Mouse (Mus musculus) CH12.LX (cell line): ENCODE data around the gene Ddx43. TPM values are rescaled to one million over a fixed set of nuclear protein-coding genes. Genes with fewer than 3 reads are reported as not detected.

ENCODE experiments used
- DNase-seq: peaks from one replicate; pipeline ENCODE4 v3.0.0-alpha.2; 2013; ENCODE audit errors: extremely low read depth
- H3K27ac ChIP-seq: 2 replicates; pipeline ENCODE4 v1.5.1; 2012; ENCODE audit warnings: low read depth, mild to moderate bottlenecking, control low read depth, moderate library complexity; ENCODE audit not compliant: insufficient read depth
- H3K27me3 ChIP-seq: replicated peaks from 2 replicates; pipeline ENCODE3; 2012; ENCODE audit warnings: inconsistent platforms
- H3K36me3 ChIP-seq, 2 experiments: replicated peaks in 1 of 2; 2 replicates each; pipeline versions ENCODE3 to v1.6.1; 2012; ENCODE audit warnings: inconsistent platforms in 1 of 2, low read length in 1 of 2, mild to moderate bottlenecking in 1 of 2, mixed read lengths in 1 of 2, moderate library complexity in 1 of 2; ENCODE audit not compliant: control insufficient read depth in 1 of 2, insufficient read depth in 1 of 2
- H3K4me1 ChIP-seq, 2 experiments: 2 replicates each; pipeline ENCODE4 v1.6.1; 2012; ENCODE audit warnings: inconsistent platforms in 1 of 2, moderate library complexity in 1 of 2; ENCODE audit not compliant: insufficient read depth in 2 of 2, control insufficient read depth in 1 of 2
- H3K4me2 ChIP-seq: 2 replicates; pipeline ENCODE4 v1.6.1; 2012; ENCODE audit warnings: low read depth, mild to moderate bottlenecking, control low read depth; ENCODE audit not compliant: poor library complexity, insufficient read depth, severe bottlenecking
- H3K4me3 ChIP-seq, 3 experiments: fragments of 150-350 bp in 1 of 3; sonication (generic) in 1 of 3; replicated peaks in 1 of 3; 2 replicates each; pipeline versions ENCODE3 to v1.5.1; 2011 to 2012; ENCODE audit warnings: low read depth in 2 of 3, low read length in 2 of 3, mild to moderate bottlenecking in 2 of 3, moderate library complexity in 2 of 3, control low read depth in 1 of 3, improper control_type of control experiment in 1 of 3, inconsistent platforms in 1 of 3, mixed read lengths in 1 of 3; ENCODE audit not compliant: poor library complexity in 1 of 3
- H3K79me2 ChIP-seq: replicated peaks from 2 replicates; pipeline ENCODE4 v1.6.1; 2012; ENCODE audit warnings: mild to moderate bottlenecking, moderate library complexity; ENCODE audit not compliant: control insufficient read depth, poor library complexity, insufficient read depth, severe bottlenecking; ENCODE audit errors: extremely low read depth
- H3K9ac ChIP-seq: 2 replicates; pipeline ENCODE4 v1.6.1; 2012; ENCODE audit warnings: low read depth, mild to moderate bottlenecking, control low read depth, moderate library complexity; ENCODE audit not compliant: insufficient read depth
- H3K9me3 ChIP-seq: replicated peaks from 2 replicates; pipeline ENCODE3; 2012; ENCODE audit warnings: low read length, inconsistent platforms, mixed read lengths
- BHLHE40 ChIP-seq: IDR thresholded peaks from 2 replicates; pipeline ENCODE4 v1.6.1; 2011; ENCODE audit warnings: mild to moderate bottlenecking, low read depth, low read length, improper control_type of control experiment
- CHD1 ChIP-seq: IDR thresholded peaks from 2 replicates; pipeline ENCODE4 v1.6.1; 2012; ENCODE audit warnings: low read depth, low read length, improper control_type of control experiment, inconsistent platforms
- CTCF ChIP-seq, 2 experiments: IDR thresholded peaks in 1 of 2; conservative IDR thresholded peaks in 1 of 2; 2 replicates each; pipeline ENCODE4 v1.5.1; 2011 to 2012; ENCODE audit warnings: low read depth in 2 of 2, low read length in 2 of 2, improper control_type of control experiment in 1 of 2, inconsistent platforms in 1 of 2, mild to moderate bottlenecking in 1 of 2, moderate library complexity in 1 of 2
- EP300 ChIP-seq: IDR thresholded peaks from 2 replicates; pipeline ENCODE4 v1.6.1; 2011; ENCODE audit warnings: low read length, improper control_type of control experiment
- ETS1 ChIP-seq: conservative IDR thresholded peaks from 2 replicates; pipeline ENCODE4 v1.6.1; 2012; ENCODE audit warnings: low read depth, mild to moderate bottlenecking, inconsistent platforms, low read length, improper control_type of control experiment, moderate library complexity
- IRF4 ChIP-seq: IDR thresholded peaks from 2 replicates; pipeline ENCODE4 v1.6.1; 2014; ENCODE audit warnings: low read depth, mild to moderate bottlenecking, inconsistent platforms, low read length, improper control_type of control experiment
- JUND ChIP-seq: conservative IDR thresholded peaks from 2 replicates; pipeline ENCODE4 v1.6.1; 2011; ENCODE audit warnings: low read depth, low read length, improper control_type of control experiment
- MAFK ChIP-seq: IDR thresholded peaks from 2 replicates; pipeline ENCODE4 v1.6.1; 2011; ENCODE audit warnings: low read length, improper control_type of control experiment; ENCODE audit not compliant: insufficient replicate concordance
- MAZ ChIP-seq: IDR thresholded peaks from 2 replicates; pipeline ENCODE4 v1.6.1; 2012; ENCODE audit warnings: low read depth, mild to moderate bottlenecking, inconsistent platforms, low read length, improper control_type of control experiment, moderate library complexity
- MEF2A ChIP-seq: IDR thresholded peaks from 2 replicates; pipeline ENCODE4 v1.6.1; 2014; ENCODE audit warnings: low read depth, mild to moderate bottlenecking, inconsistent platforms, low read length, improper control_type of control experiment, borderline replicate concordance
- MYC ChIP-seq: IDR thresholded peaks from 2 replicates; pipeline ENCODE4 v1.6.1; 2011; ENCODE audit warnings: low read depth, mild to moderate bottlenecking, improper control_type of control experiment, low read length
- PAX5 ChIP-seq: IDR thresholded peaks from 2 replicates; pipeline ENCODE4 v1.6.1; 2012; ENCODE audit warnings: low read length, inconsistent platforms, mixed read lengths
- RAD21 ChIP-seq: IDR thresholded peaks from 2 replicates; pipeline ENCODE4 v1.6.1; 2011; ENCODE audit warnings: low read depth, mild to moderate bottlenecking, low read length, improper control_type of control experiment, moderate library complexity
- RCOR1 ChIP-seq: conservative IDR thresholded peaks from 2 replicates; pipeline ENCODE4 v1.6.1; 2012; ENCODE audit warnings: low read depth, mild to moderate bottlenecking, inconsistent platforms, low read length, improper control_type of control experiment
- SMC3 ChIP-seq: IDR thresholded peaks from 2 replicates; pipeline ENCODE4 v1.6.1; 2011; ENCODE audit warnings: low read depth, low read length, improper control_type of control experiment
- TCF12 ChIP-seq: IDR thresholded peaks from 2 replicates; pipeline ENCODE4 v1.6.1; 2014; ENCODE audit warnings: low read depth, mild to moderate bottlenecking, inconsistent platforms, low read length, improper control_type of control experiment
- dilution Hi-C: fragments of 300-500 bp; cut with MboI; formaldehyde crosslinking; loops from 2 replicates; pipeline ENCODE4 v1.14.3; 2020; ENCODE audit warnings: low sequenced_read_pairs; ENCODE audit not compliant: extremely low pct_unique_long_range_greater_than_20kb, extremely low pct_ligation_motif_present
- in situ Hi-C: fragments of 300-500 bp; cut with MboI; formaldehyde crosslinking; loops from 3 replicates; pipeline ENCODE4 v1.14.3; 2019; ENCODE audit warnings: low sequenced_read_pairs, low pct_ligation_motif_present, low pct_unique_long_range_greater_than_20kb, mixed read lengths
- polyA plus RNA-seq: library from polyadenylated mRNA; unstranded; fragments of >175 nt; gene quantifications from 2 replicates; pipeline ENCODE4 v1.2.1, GENCODE M21; 2012; ENCODE audit warnings: low read depth; ENCODE audit not compliant: insufficient read length
- total RNA-seq, 2 experiments: library from RNA; depleted of rRNA; stranded (reverse); fragments of 300-350 nt in 1 of 2; fragments of >200 nt in 1 of 2; gene quantifications; 2 replicates each; pipeline ENCODE4 v1.2.3; 2012 to 2014

Gene Ddx43
- total and polyA plus RNA-seq, 3 experiments = not detected

DNA sequence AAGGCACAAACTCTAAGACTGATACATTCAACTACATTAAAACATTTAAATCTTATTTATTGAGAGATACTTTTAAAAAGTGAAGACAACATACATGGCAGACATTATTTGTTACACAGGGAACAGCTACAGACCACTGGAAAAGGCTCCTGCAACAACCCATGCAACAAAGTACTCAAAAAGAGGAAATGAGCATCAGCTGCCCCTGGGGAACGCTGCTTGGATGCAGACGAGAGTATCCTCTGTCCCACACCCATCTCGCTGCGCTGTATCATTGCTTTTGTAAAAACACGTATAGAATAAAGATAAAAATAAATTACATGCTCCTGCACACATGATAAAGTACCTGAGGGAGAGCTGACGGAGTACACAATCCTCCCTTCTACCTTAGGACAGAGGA lies 34.9 kb downstream of the Ddx43 start:
- TF ChIP-seq BHLHE40 (0 out of 2 replicates have a peak, but pooled peaks have one; percentile 37), RCOR1 (peak; percentile 75; the same call in 1 of the 2 replicates), JUND (no peak), EP300 (peak; percentile 94), IRF4 (peak; percentile 97), MAZ (no peak), ETS1 (peak; percentile 49), TCF12 (0 out of 2 replicates have a peak, but pooled peaks have one; percentile 20)
- TF ChIP-seq, all 38 proteins: peak for 6
- DNase-seq = peak; percentile 75

DNA sequence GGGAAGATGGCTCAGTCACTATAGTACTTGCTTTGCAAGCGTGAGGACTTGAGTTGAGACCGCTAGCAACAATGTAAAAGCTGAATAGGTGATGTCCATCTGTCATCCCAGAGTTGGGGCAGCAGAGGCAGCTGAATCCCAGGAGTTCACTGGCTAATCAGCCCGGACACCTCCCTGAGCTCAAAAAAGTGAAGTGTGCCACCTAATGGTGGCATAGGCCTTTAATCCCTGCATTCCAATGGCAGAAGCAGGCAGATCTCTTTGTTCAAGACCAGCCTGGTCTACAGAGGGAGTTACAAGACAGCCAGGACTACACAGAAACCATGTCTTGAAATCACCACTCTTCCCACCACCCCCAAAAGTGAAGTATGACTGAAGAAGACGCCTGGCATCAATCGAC lies 36.9 kb downstream of the Ddx43 start:
- peaks cover 77% of the 10 kb centered on the region for H3K27me3 ChIP-seq
- H3K36me3 ChIP-seq = no peaks in the 10 kb centered on the region
- no peak overlapping the region for H3K4me3 ChIP-seq
- dilution Hi-C loops = no loop called here
- H3K4me2 ChIP-seq = no peak overlapping the region
- H3K79me2 ChIP-seq = no peaks in the 10 kb centered on the region
- H3K4me1 ChIP-seq = peaks cover 2 to 20% of the 10 kb centered on the region in 2 experiments; a peak in 2 of 4 replicates
- no peak for DNase-seq
- H3K27ac ChIP-seq = no peak overlapping the region
- H3K9me3 ChIP-seq = peaks cover 2% of the 10 kb centered on the region
- TF ChIP-seq SMC3 (peak; percentile 20; the same call in 1 of the 2 replicates), CTCF (conservative IDR thresholded peaks at IDR 0.05 in 1 of 2, IDR thresholded peaks at IDR 0.05 in 1 of 2; ENCODE audit: low read depth in 2 of 2, low read length in 2 of 2) (peak in 1 of 2 experiments; percentile 52; a peak in 2 of 4 replicates), PAX5 (no peak), RAD21 (peak; percentile 13)
- TF ChIP-seq, all 38 proteins: peak for 3
- in situ Hi-C loops = no loop called here
- no peak overlapping the region for H3K9ac ChIP-seq

More for the DNA sequence above, 34.9 kb downstream of the Ddx43 start:
- peaks cover 2 to 20% of the 10 kb centered on the region in 2 experiments; a peak in 2 of 4 replicates for H3K4me1 ChIP-seq
- no peak overlapping the region for H3K27ac ChIP-seq
- H3K36me3 ChIP-seq = no peaks in the 10 kb centered on the region
- dilution Hi-C loops = no loop called here
- H3K4me3 ChIP-seq = no peak overlapping the region
- H3K9me3 ChIP-seq = peaks cover 2% of the 10 kb centered on the region
- H3K9ac ChIP-seq = no peak overlapping the region
- peak overlapping the region; percentile 23; the same call in 1 of the 2 replicates for H3K4me2 ChIP-seq
- H3K27me3 ChIP-seq = peaks cover 72% of the 10 kb centered on the region
- in situ Hi-C loops = no loop called here
- H3K79me2 ChIP-seq = no peaks in the 10 kb centered on the region

DNA sequence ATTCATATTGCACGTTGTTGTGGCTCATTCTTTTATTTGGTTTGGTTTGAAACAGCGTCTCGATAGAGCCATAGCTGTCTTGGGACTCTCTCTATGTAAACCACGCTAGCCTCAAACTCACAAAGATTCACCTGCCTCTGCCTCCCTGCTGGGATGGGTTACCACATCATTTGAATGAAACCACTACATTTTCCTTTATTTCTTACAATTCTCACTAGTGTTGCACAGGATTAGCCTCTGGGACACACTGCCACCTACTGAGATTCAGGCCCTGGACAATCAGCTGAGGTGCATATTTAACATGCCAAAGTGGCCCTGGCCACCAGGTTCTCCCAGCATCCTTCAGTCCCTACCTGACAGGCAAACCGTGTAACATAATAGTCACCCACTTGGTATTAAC lies 43.8 kb downstream of the Ddx43 start:
- TF ChIP-seq MEF2A (no peak), RAD21 (peak; percentile 41), CTCF (conservative IDR thresholded peaks at IDR 0.05 in 1 of 2, IDR thresholded peaks at IDR 0.05 in 1 of 2; ENCODE audit: low read depth in 2 of 2, low read length in 2 of 2) (peak in 1 of 2 experiments; percentile 54; a peak in 2 of 4 replicates), EP300 (peak; percentile 47; the same call in 1 of the 2 replicates), MAFK (peak; percentile 92), TCF12 (0 out of 2 replicates have a peak, but pooled peaks have one; percentile 23), MYC (0 out of 2 replicates have a peak, but pooled peaks have one; percentile 24), CHD1 (no peak), SMC3 (peak; percentile 27), BHLHE40 (peak; percentile 68)
- TF ChIP-seq, all 38 proteins: peak for 8
- Histone ChIP-seq H3K9me3 (peaks cover 14% of the 10 kb centered on the region), H3K9ac (no peak overlapping the region), H3K27ac (no peak overlapping the region), H3K36me3 (no peaks in the 10 kb centered on the region), H3K4me3 (no peak overlapping the region), H3K4me1 (peaks cover 0 to 14% of the 10 kb centered on the region in 2 experiments; a peak in 2 of 4 replicates), H3K79me2 (no peaks in the 10 kb centered on the region), H3K27me3 (peaks cover 79% of the 10 kb centered on the region), H3K4me2 (no peak overlapping the region)
- in situ Hi-C loops (no loop called here), dilution Hi-C loops (no loop called here)
- peak; percentile 48 for DNase-seq
